Mouse (Mus musculus): Measurements from ENCODE around the gene Fam131c. TPM values are rescaled to one million over a fixed set of nuclear protein-coding genes. Genes with fewer than 3 reads are reported as not detected.

The Fam131c gene
- total RNA-seq, 2 experiments from 2014 or later: not detected

GRCm38 (mm10) chr4:141404518-141405313 is 36.7 kb downstream of the Fam131c start:
- ATAC-seq (replicated peaks; ENCODE audit: low FRiP score, poor library complexity, severe bottlenecking): peak; percentile 66

DNA sequence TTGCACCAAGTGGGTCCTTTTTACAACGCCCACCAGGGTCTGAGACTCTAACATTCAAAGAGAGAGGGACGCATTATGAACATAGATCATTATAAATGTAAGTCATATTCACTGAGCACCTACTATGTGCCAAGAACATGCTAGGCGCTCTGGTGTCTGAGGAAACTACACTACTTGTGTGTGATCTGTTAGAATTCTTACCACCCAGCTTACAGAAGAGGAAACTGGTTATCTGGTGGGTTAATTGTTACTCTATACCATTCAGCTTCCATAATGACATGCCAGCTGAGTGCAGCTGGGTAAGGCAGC is 37.2 kb downstream of the Fam131c start:
- ATAC-seq (replicated peaks; ENCODE audit: low FRiP score, poor library complexity, severe bottlenecking): no peak

DNA sequence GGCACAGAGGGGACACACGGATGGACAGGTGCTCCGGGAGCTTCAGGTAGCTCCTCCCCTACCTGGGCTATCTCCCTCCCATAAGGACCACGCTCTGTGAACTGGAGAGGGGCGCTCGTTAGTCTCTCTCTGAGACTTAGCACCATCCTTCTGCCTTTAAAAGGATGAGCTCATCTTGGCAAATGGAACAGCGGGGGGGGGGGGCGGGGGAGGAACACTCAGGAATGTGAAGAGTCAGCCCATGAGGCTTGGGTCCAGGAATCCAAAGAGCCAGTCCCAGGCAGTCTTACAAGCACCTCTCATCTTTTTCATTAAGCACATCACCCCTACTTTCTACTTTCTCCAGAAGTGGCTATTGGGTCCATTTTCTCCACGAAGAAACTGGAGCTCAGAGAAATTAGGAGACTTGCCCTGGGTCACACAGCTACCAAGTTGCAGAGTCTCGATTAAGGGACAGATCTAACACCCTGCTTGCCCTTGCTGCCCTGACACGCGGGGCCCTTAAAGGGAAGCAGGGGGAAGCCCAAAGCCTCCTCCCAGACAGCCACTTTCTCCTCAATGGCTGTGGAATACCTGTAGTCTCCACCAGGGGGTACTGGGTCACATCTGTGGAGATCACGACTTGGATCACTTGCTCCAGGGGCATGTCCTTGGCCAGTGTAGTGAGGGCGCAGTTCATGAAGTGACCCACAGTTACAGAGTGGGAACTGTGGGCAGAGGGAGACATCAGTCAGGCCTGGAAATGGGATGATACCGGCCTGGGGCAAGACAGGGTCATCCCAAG is 38.7 kb downstream of the Fam131c start:
- ATAC-seq (replicated peaks; ENCODE audit: low FRiP score, poor library complexity, severe bottlenecking): no peak; the same call in 1 of the 2 replicates

DNA sequence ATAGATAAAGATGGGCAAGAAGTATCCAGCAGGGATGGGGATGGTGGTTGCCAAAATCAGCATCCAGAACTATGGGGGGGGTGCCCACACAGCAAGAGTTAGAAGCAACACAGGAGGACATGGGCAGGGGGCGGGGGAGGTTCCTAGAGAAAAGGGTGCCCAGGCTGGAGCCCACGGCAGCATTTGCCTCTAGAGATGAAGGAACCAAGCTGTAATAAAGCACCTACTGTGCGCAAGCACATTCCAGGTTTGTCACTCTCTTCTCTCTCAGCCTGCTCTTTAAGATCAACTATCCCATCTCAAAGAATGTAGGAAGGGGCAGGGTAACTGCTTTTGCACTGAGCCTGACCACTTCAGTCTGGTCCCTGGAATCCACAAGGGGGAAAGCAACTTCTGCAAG is 40.6 kb downstream of the Fam131c start:
- ATAC-seq (replicated peaks; ENCODE audit: low FRiP score, poor library complexity, severe bottlenecking): no peak

DNA sequence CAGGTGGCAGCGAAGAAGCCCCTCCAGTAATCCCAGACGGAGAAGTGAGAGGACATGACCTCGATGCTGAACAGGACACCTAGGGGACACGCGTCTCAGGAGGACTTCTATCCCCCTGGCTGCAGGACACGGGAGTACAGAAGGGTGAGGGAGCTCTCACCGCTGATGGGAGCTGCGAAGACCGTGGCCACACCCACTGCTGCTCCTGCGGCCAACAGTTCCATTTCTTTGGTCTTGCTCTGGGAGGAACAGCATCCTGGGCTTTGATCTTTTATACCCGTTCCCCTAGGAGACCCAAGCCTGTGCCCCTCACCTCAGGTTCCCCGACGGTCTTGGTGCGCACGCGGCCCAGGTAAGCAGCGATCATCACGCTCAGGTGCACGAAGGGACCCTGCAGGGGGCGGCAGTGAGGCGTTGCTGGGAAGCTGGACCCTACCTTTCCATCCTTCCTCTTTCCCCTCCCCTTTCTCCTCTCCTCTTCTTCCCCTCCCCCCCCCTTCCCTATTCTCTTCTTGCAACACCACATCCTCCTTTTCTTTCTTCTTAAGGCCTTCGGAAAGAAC is 43.5 kb downstream of the Fam131c start:
- no peak for ATAC-seq (replicated peaks; ENCODE audit: low FRiP score, poor library complexity, severe bottlenecking)

- ATAC-seq (replicated peaks; ENCODE audit: low FRiP score, poor library complexity, severe bottlenecking): no peak
Measured at GRCm38 (mm10) chr4:141415924-141416323, 47.9 kb downstream of the Fam131c start, which contains the start of gene Clcnkb. Gene Clcnkb, minus strand, starts transcription at chr4:141416014.

GRCm38 (mm10) chr4:141419398-141420191 is 51.6 kb downstream of the Fam131c start:
- no peak for ATAC-seq (replicated peaks; ENCODE audit: low FRiP score, poor library complexity, severe bottlenecking)

GRCm38 (mm10) chr4:141420192-141420829 is 52.3 kb downstream of the Fam131c start, which contains the start of gene Hspb7:
Gene Hspb7, plus strand, starts transcription at chr4:141420779.
- no peak for ATAC-seq (replicated peaks; ENCODE audit: low FRiP score, poor library complexity, severe bottlenecking)

- no peak for ATAC-seq (replicated peaks; ENCODE audit: low FRiP score, poor library complexity, severe bottlenecking)
Measured at GRCm38 (mm10) chr4:141420886-141421285, 52.9 kb downstream of the Fam131c start.

DNA sequence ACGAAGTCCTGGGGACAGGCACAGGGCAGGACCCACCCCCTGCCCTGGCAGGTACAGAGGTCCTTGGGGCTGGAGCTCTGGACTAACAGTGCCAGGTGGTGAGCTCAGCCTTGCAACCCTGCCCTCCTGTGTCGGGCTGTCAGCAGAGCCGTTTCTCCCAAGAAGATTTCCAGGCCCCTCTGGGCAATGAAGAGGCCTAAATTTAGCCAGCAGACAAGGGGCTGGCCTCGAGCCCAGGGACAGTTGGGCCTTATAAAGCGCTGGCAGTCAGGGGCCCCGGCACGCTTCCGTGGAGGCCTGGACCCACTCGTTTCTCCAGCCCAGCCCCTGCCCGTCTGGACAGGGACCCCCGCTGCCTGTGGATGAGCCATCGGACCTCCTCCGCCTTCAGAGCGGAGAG is 53.4 kb downstream of the Fam131c start:
- ATAC-seq (replicated peaks; ENCODE audit: low FRiP score, poor library complexity, severe bottlenecking): no peak

DNA sequence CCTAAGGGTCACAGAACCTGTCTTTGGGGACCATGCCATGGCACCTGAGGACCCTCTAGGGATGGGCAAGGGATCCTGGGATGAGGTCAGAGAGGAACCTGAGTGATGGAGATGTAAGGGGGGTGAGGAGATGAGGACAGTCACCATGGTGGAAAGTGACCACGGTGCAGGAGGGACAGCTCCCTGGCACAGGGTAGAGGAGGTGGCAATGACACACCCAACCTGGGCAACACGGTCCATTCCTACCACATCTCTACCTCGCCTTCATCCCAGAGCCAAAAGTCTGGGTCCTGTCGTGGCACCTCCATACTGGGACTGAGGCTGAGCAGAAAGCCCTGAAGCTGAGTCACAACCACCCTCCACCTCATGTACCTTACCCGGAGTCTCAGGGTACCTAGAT is 54.8 kb downstream of the Fam131c start:
- no peak for ATAC-seq (replicated peaks; ENCODE audit: low FRiP score, poor library complexity, severe bottlenecking)

- no peak for ATAC-seq (replicated peaks; ENCODE audit: low FRiP score, poor library complexity, severe bottlenecking)
Measured at GRCm38 (mm10) chr4:141423288-141423687, 55.3 kb downstream of the Fam131c start.

GRCm38 (mm10) chr4:141423691-141424431 is 55.8 kb downstream of the Fam131c start:
- no peak for ATAC-seq (replicated peaks; ENCODE audit: low FRiP score, poor library complexity, severe bottlenecking)

DNA sequence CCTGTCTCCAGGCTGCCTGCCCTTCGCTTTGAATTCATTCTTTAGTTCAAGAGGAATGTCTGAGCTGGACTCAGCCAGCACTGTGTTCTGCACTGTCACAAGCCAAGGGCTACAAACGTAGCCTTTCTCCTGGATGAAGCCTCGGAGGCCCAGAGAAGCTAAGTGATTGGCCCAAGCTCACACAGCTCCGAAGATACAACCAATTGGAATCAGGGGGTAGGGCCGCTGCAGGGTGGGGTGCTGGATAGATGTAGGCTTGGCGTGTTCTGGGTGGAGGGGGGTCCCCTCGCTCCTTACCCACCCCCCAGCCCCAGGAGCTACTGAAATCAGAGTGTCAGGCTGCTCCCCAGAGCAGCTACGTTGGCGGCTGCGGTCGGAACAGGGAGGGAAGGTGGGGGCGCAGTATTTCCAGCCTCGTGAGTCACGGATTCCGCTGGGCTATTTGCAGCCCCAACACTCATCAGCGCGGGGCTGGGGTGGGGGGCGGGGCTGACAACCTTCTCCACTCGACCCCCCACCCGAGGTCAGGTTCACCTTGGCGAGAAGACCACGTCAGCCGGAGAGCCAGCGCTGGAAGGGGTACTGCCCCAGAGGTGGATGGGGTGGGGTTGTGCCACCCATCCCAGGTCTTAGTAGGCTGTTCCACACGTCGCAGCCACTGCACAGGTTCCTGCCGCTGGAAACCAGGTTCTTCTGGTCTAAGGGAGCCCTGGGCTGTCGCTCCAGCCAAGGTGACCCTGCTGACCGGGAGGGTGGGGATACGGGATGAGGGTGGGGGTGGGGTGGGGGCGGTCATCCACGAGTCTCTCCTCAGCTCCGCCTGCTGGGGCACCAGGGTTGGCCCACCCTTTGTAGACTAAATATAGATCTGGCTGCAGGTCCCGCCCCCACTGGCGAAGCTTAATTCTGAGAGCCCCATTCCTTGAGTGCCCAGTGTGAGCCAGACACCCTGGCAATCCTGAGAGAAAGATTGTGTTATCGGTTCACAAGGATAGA is 57.8 kb downstream of the Fam131c start:
- ATAC-seq (replicated peaks; ENCODE audit: low FRiP score, poor library complexity, severe bottlenecking): no peak

- no peak for ATAC-seq (replicated peaks; ENCODE audit: low FRiP score, poor library complexity, severe bottlenecking)
Measured at GRCm38 (mm10) chr4:141426796-141427745, 59.1 kb downstream of the Fam131c start.

DNA sequence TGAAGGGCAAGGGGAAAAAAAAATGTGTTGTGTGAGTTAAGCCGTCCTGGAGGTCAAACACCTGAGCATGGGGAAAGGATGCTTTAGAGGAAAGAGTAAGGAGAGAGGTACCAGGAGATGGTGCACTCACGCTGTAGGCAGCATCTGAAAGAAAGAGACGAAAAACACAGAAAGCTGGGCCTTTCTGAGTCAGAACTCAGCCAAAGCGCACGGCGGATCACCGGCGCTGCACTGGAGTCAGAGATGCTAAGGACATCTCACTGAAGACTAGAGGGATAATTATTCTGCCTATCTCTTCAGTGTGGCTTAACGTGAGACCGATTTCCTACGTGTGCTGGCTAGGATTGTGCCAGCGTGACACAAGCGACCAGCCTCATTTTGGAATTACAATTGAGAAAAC is 59.9 kb downstream of the Fam131c start:
- ATAC-seq (replicated peaks; ENCODE audit: low FRiP score, poor library complexity, severe bottlenecking): no peak

- ATAC-seq (replicated peaks; ENCODE audit: low FRiP score, poor library complexity, severe bottlenecking): no peak
Measured at GRCm38 (mm10) chr4:141429381-141429780, 61.4 kb downstream of the Fam131c start.

Measured in erythroid progenitor cell, adult 5-6 weeks (primary cell).